Mouse (Mus musculus) ES-E14 (cell line): ENCODE results near the gene Fancg.

ENCODE experiments used
- CHD2 ChIP-seq: IDR thresholded peaks from 2 replicates; pipeline ENCODE4 v1.6.1; 2014; ENCODE audit warnings: mild to moderate bottlenecking, low read depth, low read length, inconsistent platforms
- ZC3H11A ChIP-seq: IDR thresholded peaks from 2 replicates; pipeline ENCODE4 v1.6.1; 2012; ENCODE audit warnings: low read depth, mild to moderate bottlenecking, inconsistent platforms, low read length, borderline replicate concordance

DNA sequence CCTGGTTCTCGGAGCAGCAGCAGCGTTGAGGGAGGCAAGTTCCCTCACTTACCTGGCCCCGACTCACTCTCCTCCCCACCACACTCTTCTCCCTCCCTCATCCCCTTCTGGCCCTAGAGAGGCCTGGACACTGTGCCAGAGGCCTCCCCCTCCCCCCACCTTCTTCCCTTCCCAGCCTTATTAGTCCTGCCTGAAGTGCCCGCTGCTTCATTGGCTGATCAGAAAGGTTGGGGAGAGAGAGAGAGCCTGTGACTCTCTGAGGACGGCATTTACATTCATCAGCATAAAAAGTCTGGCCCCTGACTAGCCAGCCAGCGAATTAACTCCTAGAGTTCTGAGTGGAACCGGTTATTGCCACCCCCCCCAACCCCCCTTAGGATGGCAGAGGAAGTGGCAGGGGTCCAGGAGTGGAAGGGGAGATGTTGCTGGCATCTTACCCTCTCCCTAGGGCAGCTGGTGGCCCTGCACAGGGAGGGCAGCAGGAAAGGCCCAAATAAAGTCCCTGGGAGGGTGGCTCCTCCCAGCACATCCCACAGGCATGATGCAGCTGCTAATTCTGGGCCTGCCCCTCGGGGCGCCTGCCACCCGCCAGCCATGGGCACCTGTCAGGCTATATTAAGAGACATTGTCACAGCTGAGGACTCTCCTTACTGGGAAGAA, 56.7 kb downstream of the Fancg start:
- no peak for TF ChIP-seq ZC3H11A
- no peak for TF ChIP-seq CHD2
